Mouse (Mus musculus) spleen, adult 2 months (tissue): ENCODE measurements around the gene Susd3.

Experiments
- CTCF ChIP-seq: fragments of 200-500 bp; IDR thresholded peaks from 2 replicates; pipeline ENCODE4 v1.5.1; 2011; ENCODE audit warnings: mild to moderate bottlenecking, inconsistent platforms; ENCODE audit not compliant: insufficient read depth, insufficient read length, insufficient replicate concordance; ENCODE audit errors: extremely low read depth
- POLR2A ChIP-seq: fragments of 200-500 bp; IDR thresholded peaks from 2 replicates; pipeline ENCODE4 v1.6.1; 2011; ENCODE audit warnings: low read depth, low read length, inconsistent platforms

GRCm38 (mm10) chr13:49252746-49253145 is 4.2 kb upstream of the Susd3 start:
- no peak for TF ChIP-seq POLR2A
- no peak for TF ChIP-seq CTCF
